Mouse (Mus musculus) cerebellum, adult 2 months (tissue): ENCODE measurements at regions not wholly inside any gene's neighbourhood (a gene's known extent, or its start where the extent isn't known, plus 50 kb on each side); places are given as distances from the start of the nearest gene placed in this dataset.

Experiments used
- DNase-seq, 2 experiments: peaks; one replicate each; pipeline ENCODE4 v3.0.0; 2021
- H3K27ac ChIP-seq: fragments of 200-500 bp; 2 replicates; pipeline ENCODE4 v1.5.1; 2012; ENCODE audit warnings: low read length, control low read depth, inconsistent platforms; ENCODE audit not compliant: insufficient read depth
- H3K27me3 ChIP-seq: fragments of 200-500 bp; 2 replicates; pipeline ENCODE4 v1.6.1; 2012; ENCODE audit warnings: inconsistent platforms, mild to moderate bottlenecking, low read length, moderate library complexity; ENCODE audit not compliant: control insufficient read depth, insufficient read depth
- H3K4me1 ChIP-seq: fragments of 200-500 bp; 2 replicates; pipeline ENCODE4 v1.6.1; 2011; ENCODE audit warnings: low read length; ENCODE audit not compliant: control insufficient read depth, insufficient read depth
- H3K4me3 ChIP-seq: fragments of 200-500 bp; replicated peaks from 2 replicates; pipeline ENCODE3; 2011; ENCODE audit warnings: mild to moderate bottlenecking, low read depth, low read length, control low read depth; ENCODE audit not compliant: insufficient read depth
- CTCF ChIP-seq: fragments of 200-500 bp; IDR thresholded peaks from 2 replicates; pipeline ENCODE4 v1.5.1; 2011; ENCODE audit warnings: low read depth, mild to moderate bottlenecking, control low read depth, low read length, moderate library complexity, borderline replicate concordance; ENCODE audit not compliant: insufficient read depth
- POLR2A ChIP-seq: fragments of 200-500 bp; IDR thresholded peaks from 2 replicates; pipeline ENCODE4 v1.6.1; 2011; ENCODE audit warnings: low read length, control low read depth, borderline replicate concordance; ENCODE audit not compliant: insufficient read depth
- WGBS: fragments of 180-500 bp; shearing (Covaris S2); methylation state at CpG from one replicate; pipeline ENCODE4 v1.1.7; 2018; 5-methylcytosine and 5-hydroxymethylcytosine counted together

DNA sequence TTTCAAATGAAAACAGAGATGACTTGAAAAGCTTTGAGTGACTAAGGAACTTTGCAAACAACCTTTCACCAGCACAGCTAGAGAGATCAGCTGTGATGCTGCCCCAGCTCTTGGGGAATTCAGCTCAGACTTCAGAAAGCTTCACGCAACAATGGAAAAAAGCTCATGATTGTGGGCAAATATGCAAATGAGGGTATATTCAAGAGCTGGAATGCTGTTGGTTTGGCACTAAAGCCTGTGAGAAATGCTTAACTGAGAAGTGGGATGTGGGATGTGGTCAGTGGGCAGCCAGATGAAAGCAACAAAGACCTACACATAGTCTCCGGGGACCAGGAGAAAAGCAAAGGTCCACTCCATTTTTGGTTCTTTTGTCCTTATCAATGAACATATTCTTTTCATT is 156.0 kb upstream of the Olig3 start:
- DNase-seq, result no peak
- H3K4me1 ChIP-seq, result no peaks in the 10 kb centered on the region
- TF ChIP-seq POLR2A (no peak), CTCF (no peak)

DNA sequence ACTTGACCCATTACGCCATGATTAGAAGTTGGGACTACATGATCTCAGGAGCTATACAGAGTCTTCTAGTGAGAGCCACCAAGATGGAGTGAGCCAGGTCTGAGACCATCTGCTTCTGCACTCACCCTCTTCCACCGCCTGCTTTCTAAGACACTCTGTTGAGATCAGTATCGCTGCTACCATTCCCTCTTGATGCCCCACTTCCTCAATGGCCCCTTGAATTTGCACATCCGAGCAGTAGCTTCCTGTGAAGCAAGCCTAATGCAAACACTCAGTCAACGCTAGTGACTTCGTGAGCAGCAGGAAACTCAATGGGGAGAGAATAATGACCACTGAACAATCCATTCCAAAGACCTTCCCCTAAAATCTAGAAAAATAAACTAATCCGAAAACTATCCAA is 160.7 kb upstream of the Olig3 start:
- no peak for TF ChIP-seq CTCF
- TF ChIP-seq POLR2A, result no peak
- no peak for DNase-seq
- Histone ChIP-seq H3K27ac (no peak overlapping the region), H3K4me1 (no peaks in the 10 kb centered on the region), H3K4me3 (no peak overlapping the region), H3K27me3 (no peaks in the 10 kb centered on the region)
- WGBS, result 85% methylated on average over 7 of the region's 7 CpGs

More for the DNA sequence above, 156.0 kb upstream of the Olig3 start:
- WGBS, result 72% methylated on average over 2 of the region's 2 CpGs
- Histone ChIP-seq H3K4me3 (no peak overlapping the region), H3K27ac (no peak overlapping the region), H3K27me3 (no peaks in the 10 kb centered on the region)

DNA sequence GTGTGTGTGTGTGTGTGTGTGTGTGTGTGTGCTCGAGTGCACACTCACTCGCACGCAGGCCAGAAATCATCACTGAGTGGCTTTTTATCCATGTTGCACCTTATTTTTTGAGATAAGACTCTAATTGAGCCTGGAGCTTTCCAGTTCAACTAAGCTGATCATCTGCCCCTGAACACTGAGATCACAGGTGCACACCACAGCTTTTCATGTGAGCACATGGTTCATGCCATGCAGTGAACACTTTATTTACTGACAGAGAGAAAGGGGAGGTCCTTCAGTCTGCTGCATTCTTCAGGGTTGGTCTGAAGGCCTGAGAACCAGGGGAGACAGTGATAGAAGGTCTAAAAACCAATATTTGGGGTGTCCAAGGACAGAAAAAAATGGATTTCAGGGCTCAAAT is 161.7 kb upstream of the Olig3 start:
- WGBS, result 91% methylated on average over 3 of the region's 3 CpGs
- no peak for DNase-seq
- no peak for TF ChIP-seq CTCF
- TF ChIP-seq POLR2A, result no peak
- Histone ChIP-seq H3K4me3 (no peak overlapping the region), H3K27me3 (no peaks in the 10 kb centered on the region), H3K4me1 (no peaks in the 10 kb centered on the region), H3K27ac (no peak overlapping the region)

DNA sequence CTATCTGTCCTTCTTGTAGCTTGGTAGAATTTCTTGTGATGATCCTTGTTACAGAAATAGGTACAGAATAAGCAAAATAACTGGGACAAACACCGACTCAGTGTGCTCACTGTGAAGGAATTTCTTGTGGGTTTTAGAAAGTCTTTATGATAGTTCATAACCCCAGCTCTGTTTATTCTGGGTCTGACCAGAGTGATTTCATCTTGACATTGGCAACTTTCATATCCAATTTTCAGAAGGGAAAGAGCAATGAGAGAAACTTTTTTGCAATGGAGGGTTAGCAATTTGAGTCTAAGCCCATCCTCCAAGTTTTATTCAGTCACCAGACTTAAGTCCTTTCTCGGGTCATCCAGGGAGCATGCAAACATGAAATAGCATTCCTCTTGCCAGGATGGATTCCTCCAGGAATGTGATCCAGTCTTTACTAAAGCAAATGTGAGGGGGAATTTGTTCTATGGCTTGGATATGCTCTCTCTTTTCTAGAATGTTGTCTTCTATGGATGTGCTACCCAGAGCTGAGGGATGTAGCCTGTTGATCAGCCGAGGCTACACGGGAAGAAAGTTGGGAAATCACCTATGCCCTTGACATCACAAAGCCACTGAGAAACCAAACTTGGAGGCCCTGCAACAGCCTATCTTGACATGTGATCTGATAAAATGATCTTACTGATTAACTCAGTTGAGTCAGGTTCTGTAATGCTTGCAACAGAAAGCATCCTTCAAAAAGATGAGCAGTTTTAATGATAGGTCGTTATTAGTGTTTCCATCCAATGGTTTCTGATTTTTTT is 163.2 kb upstream of the Olig3 start:
- Histone ChIP-seq H3K4me3 (no peak overlapping the region), H3K4me1 (no peaks in the 10 kb centered on the region), H3K27ac (no peak overlapping the region), H3K27me3 (no peaks in the 10 kb centered on the region)
- TF ChIP-seq CTCF (no peak), POLR2A (no peak)
- no peak for DNase-seq
- 89% methylated on average over 5 of the region's 5 CpGs for WGBS

DNA sequence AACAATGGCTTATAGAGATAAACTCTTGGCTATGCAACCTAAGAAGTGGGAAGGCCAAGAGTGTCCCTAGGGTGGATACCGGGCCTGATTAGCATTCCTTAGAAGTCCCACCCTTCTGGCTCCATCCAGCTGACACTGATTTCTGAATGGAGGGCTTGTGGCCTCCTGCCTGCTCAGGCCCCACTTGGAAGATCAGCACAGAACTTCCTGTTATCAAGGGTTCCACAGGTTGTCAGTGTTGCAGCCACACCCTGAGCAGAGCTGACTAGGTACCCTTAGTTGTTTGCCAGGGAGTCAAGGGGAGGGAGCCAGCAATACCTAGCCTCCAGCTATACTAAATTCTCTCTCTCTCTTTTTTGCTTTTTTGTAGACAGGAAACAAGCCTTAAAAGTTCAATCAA is 164.1 kb upstream of the Olig3 start:
- Histone ChIP-seq H3K4me3 (no peak overlapping the region), H3K4me1 (no peaks in the 10 kb centered on the region), H3K27ac (no peak overlapping the region), H3K27me3 (no peaks in the 10 kb centered on the region)
- WGBS, result 10% methylated on average over 1 of the region's 1 CpGs
- no peak for TF ChIP-seq POLR2A
- DNase-seq, result no peak

DNA sequence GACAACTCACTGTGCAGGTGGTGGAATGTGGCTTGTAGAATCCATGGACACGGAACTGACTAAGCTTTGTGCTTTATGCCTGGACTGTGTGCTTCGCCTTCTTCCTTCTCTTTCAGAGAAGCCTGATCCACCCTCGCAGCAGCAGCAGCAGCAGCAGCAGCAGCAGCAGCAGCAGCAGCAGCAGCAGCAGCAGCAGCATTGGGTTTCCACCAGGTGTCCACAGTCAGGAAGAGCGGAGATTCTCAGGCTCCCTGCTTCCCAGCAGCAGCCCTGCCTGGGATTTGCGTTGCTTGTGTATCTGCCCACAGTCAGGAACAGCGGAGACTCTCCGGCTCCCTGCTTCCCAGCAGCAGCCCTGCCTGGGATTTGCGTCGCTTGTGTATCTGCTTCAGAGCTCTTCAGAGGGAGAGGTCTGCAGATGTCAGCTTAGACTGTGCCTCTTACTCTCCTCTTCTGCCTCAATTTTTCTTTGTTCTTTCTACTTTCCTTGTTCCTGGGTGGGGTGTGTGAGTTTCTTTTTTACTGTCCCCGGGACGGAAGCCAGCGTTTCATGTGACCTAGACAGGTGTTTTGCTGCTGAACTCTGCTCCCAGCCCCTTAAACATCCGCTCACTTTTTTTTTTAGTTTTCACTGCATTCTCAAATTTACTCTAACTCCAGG is 168.1 kb upstream of the Olig3 start:
- 19% methylated on average over 13 of the region's 13 CpGs for WGBS
- DNase-seq, result no peak
- H3K4me3 ChIP-seq, result no peak overlapping the region
- H3K27me3 ChIP-seq, result no peaks in the 10 kb centered on the region
- no peak overlapping the region for H3K27ac ChIP-seq
- TF ChIP-seq POLR2A (no peak), CTCF (no peak)
- no peaks in the 10 kb centered on the region for H3K4me1 ChIP-seq

DNA sequence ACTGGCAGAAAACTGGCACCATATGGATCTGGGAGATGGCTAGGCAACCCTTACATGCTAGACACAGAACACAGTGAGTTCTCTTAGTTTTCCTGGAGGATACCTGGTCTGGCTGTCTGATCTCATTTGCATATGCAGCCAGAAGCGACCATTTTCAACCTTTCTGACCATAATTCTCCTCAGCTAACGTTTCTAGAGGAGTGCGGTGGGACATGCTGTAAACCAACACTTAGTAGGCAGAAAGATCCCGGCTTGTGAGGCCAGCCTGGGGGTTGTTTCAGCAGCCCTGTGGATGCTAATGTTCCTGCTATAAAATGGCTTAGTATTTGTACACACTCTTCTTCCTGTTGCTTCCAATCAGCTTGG is 168.6 kb upstream of the Olig3 start:
- Histone ChIP-seq H3K4me3 (no peak overlapping the region), H3K27me3 (no peaks in the 10 kb centered on the region), H3K27ac (no peak overlapping the region), H3K4me1 (no peaks in the 10 kb centered on the region)
- DNase-seq, result no peak
- TF ChIP-seq POLR2A, result no peak
- no peak for TF ChIP-seq CTCF
- WGBS, result 61% methylated on average over 4 of the region's 4 CpGs

DNA sequence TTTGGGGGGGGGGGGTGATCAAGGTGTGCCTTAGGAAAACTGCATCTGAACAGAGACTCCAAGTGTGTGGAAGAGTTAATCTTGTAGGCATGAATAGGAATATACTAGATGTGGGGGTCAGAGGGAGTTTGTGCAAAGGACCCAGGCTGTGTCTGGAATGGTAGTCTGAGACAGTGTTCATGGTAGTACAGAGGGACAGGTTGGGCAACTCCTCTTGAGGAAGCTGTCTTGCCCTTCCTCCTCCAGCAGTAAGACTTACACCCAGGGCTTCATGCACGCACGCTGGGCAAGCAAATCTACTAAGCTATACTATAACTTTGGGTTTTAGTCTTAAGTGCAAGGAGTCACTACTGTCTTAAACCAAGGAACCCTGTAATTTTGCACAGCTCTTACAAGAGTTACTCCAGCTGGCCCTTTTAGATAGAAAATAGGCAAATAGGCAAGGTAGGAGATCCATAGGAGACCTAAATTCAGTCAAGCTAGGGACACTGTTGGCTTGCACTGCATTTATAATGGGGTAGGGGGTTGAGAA is 169.2 kb upstream of the Olig3 start:
- Histone ChIP-seq H3K27ac (no peak overlapping the region), H3K4me3 (no peak overlapping the region), H3K27me3 (no peaks in the 10 kb centered on the region), H3K4me1 (no peaks in the 10 kb centered on the region)
- 98% methylated on average over 2 of the region's 2 CpGs for WGBS
- TF ChIP-seq POLR2A (no peak), CTCF (no peak)
- DNase-seq, result no peak
